Mouse (Mus musculus): Measurements from ENCODE around the gene Prdx5.
"Not testable (repeated sequence)": the region's sequence is repeated elsewhere in the genome, so short reads cannot be mapped to it uniquely, and the experiment has no call there.

Prdx5 gene

GRCm38 (mm10) chr19:6915276-6915675, 5.4 kb upstream of the Prdx5 start:
- no peak for DNase-seq

- DNase-seq = no peak
Observed at GRCm38 (mm10) chr19:6914540-6914939, 4.6 kb upstream of the Prdx5 start.

- DNase-seq = no peak
Observed at GRCm38 (mm10) chr19:6913991-6914390, 4.1 kb upstream of the Prdx5 start.

- DNase-seq = no peak
Observed at GRCm38 (mm10) chr19:6913036-6913435, 3.1 kb upstream of the Prdx5 start.

GRCm38 (mm10) chr19:6912205-6912970, 2.5 kb upstream of the Prdx5 start:
- no peak for DNase-seq

- no peak for DNase-seq
Observed at GRCm38 (mm10) chr19:6911101-6912074, 1.5 kb upstream of the Prdx5 start.

GRCm38 (mm10) chr19:6910306-6910705, 400 bp upstream of the Prdx5 start:
- peak; percentile 63 for DNase-seq

- no peak for DNase-seq
Observed at GRCm38 (mm10) chr19:6909021-6909420, 885 bp downstream of the Prdx5 start.

GRCm38 (mm10) chr19:6907811-6908540, 1.9 kb downstream of the Prdx5 start:
- DNase-seq = no peak

- DNase-seq = no peak
Observed at GRCm38 (mm10) chr19:6907094-6907493, 2.8 kb downstream of the Prdx5 start.

- DNase-seq = no peak
Observed at GRCm38 (mm10) chr19:6906199-6906598, 3.7 kb downstream of the Prdx5 start.

- no peak for DNase-seq
Observed at GRCm38 (mm10) chr19:6905498-6906159, 4.3 kb downstream of the Prdx5 start.

GRCm38 (mm10) chr19:6904846-6905245, 5.1 kb downstream of the Prdx5 start:
- DNase-seq = no peak

- no peak for DNase-seq
Observed at GRCm38 (mm10) chr19:6903031-6903430, 6.9 kb downstream of the Prdx5 start.

GRCm38 (mm10) chr19:6899641-6900040, 10.3 kb downstream of the Prdx5 start:
- no peak for DNase-seq

GRCm38 (mm10) chr19:6895608-6896305, 14.1 kb downstream of the Prdx5 start:
- DNase-seq = not testable (repeated sequence)

GRCm38 (mm10) chr19:6893731-6894451, 16.0 kb downstream of the Prdx5 start:
- no peak for DNase-seq

GRCm38 (mm10) chr19:6892512-6892911, 17.4 kb downstream of the Prdx5 start:
- DNase-seq = no peak

- DNase-seq = no peak
Observed at GRCm38 (mm10) chr19:6877965-6878364, 31.9 kb downstream of the Prdx5 start.

- no peak for DNase-seq
Observed at GRCm38 (mm10) chr19:6876799-6877198, 33.1 kb downstream of the Prdx5 start.

GRCm38 (mm10) chr19:6875834-6876233, 34.1 kb downstream of the Prdx5 start:
- no peak for DNase-seq
